Comparison of ENCODE assay signal across 17 mouse cellular contexts in the genomic region with DNA sequence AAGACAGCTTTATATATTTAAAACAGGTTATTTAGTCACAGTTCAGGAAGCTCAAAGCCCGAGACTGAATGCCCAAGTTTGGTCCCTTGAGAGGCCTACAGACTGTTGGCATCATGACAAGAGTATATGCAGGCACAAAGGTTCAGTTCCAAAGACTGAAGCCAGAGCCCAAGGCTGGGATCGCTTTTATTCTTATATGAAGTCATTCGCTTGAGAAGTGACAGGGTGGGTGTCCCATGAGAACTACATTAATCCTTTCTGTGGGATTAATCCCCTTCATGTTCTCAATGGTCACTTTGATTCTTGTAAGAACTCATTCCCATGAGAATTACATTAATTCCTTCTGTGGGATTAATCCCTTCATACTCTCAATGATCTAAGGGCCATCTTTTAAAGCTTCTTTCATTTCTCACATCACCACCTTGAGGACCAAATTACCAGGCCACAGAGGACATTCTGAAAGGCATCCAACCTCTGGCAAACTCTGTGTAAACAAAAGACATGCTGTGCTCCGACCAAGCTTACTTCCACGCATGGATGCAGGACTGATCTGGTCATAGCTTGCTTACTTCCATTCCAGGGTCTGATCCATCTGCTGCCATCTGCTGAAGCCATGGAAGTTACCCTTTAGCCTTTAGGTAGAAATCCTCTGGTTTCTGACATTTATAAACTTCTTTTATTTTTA. TPM values are rescaled to one million over a fixed set of nuclear protein-coding genes. Genes with fewer than 3 reads are reported as not detected.
DNase-seq lines count a peak whose midpoint lies in the region; ATAC-seq lines count a peak whose summit lies in the region.
"Had no signal": no experiment of that assay in that cellular context is flagged by ENCODE, and none has a peak within 500 bp of the region (broad histone marks: within the 10 kb centered on the region; RNA-seq: fewer than 3 reads in every experiment).

No protein-coding gene starts in this region.

- 79% methylated on average over 5 of the region's 5 CpGs for WGBS in heart, embryonic 10.5 days
- WGBS in heart, embryonic 12.5 days: 76% methylated on average over 5 of the region's 5 CpGs
- WGBS in midbrain, embryonic 14.5 days: 13% methylated on average over 5 of the region's 5 CpGs

- H3K9me3 ChIP-seq in heart, embryonic 10.5 days: no peaks in the 10 kb centered on the region
- 0 out of 2 replicates have a peak, but pooled peaks cover 10% of the 10 kb centered on the region for H3K9me3 ChIP-seq in heart, embryonic 12.5 days (replicated peaks)
- H3K9me3 ChIP-seq in midbrain, embryonic 14.5 days (ENCODE audit: control insufficient read depth, low read length): no peaks in the 10 kb centered on the region
- H3K9me3 ChIP-seq: embryonic facial prominence, embryonic 15.5 days; G1E; heart, embryonic 13.5 days; limb, embryonic 10.5 days had no signal

- DNase-seq in cerebellum, postnatal 10 days: peak; percentile 21 to 26
- no peak for DNase-seq in cerebellum, adult 9-10 months
- peak; percentile 7 for DNase-seq in heart, embryonic 10.5 days (ENCODE audit: low spot score)
- peak; percentile 28 for DNase-seq in MN1 (ENCODE audit: low spot score)
- DNase-seq in midbrain, embryonic 14.5 days: peak; percentile 82
- DNase-seq in thymus, postnatal 25 days: no peak
- DNase-seq: cerebellum, adult 9-11 months; kidney, adult 9 months; kidney, postnatal 36 days; liver, postnatal 0 days; lung, postnatal 10 days; thymus, postnatal 36 days had no signal

- H3K36me3 ChIP-seq in heart, embryonic 10.5 days: no peaks in the 10 kb centered on the region
- no peaks in the 10 kb centered on the region for H3K36me3 ChIP-seq in heart, embryonic 12.5 days
- H3K36me3 ChIP-seq in midbrain, embryonic 14.5 days (ENCODE audit: control insufficient read depth, insufficient read depth, low read length): no peaks in the 10 kb centered on the region
- H3K36me3 ChIP-seq: embryonic facial prominence, embryonic 15.5 days; G1E; heart, embryonic 13.5 days; limb, embryonic 10.5 days had no signal

- H3K27me3 ChIP-seq in heart, embryonic 10.5 days (ENCODE audit: insufficient read depth, poor library complexity, severe bottlenecking): no peaks in the 10 kb centered on the region
- H3K27me3 ChIP-seq in heart, embryonic 12.5 days (replicated peaks): no peaks in the 10 kb centered on the region
- H3K27me3 ChIP-seq in midbrain, embryonic 14.5 days (ENCODE audit: control insufficient read depth, insufficient read depth, low read length): peaks cover 2% of the 10 kb centered on the region; the same call in 1 of the 2 replicates
- H3K27me3 ChIP-seq: embryonic facial prominence, embryonic 15.5 days; heart, embryonic 13.5 days had no signal

- H3K4me1 ChIP-seq in heart, embryonic 10.5 days: no peaks in the 10 kb centered on the region
- H3K4me1 ChIP-seq in heart, embryonic 12.5 days (replicated peaks): no peaks in the 10 kb centered on the region
- H3K4me1 ChIP-seq in midbrain, embryonic 14.5 days (ENCODE audit: control insufficient read depth, insufficient read depth, low read length): no peaks in the 10 kb centered on the region
- H3K4me1 ChIP-seq: embryonic facial prominence, embryonic 15.5 days; heart, embryonic 13.5 days; limb, embryonic 10.5 days had no signal

- no peak overlapping the region for H3K9ac ChIP-seq in heart, embryonic 12.5 days
- no peak overlapping the region for H3K9ac ChIP-seq in midbrain, embryonic 14.5 days (replicated peaks; ENCODE audit: low read length)
- H3K9ac ChIP-seq: embryonic facial prominence, embryonic 15.5 days; heart, embryonic 13.5 days; liver, postnatal 0 days had no signal

- no peak overlapping the region for H3K4me3 ChIP-seq in heart, embryonic 10.5 days
- no peak overlapping the region for H3K4me3 ChIP-seq in heart, embryonic 12.5 days
- H3K4me3 ChIP-seq in midbrain, embryonic 14.5 days (replicated peaks; ENCODE audit: low read depth, low read length): no peak overlapping the region
- H3K4me3 ChIP-seq: embryonic facial prominence, embryonic 15.5 days; heart, embryonic 13.5 days; limb, embryonic 10.5 days had no signal

- no peak overlapping the region for H3K27ac ChIP-seq in heart, embryonic 10.5 days
- H3K27ac ChIP-seq in heart, embryonic 12.5 days (ENCODE audit: poor library complexity, severe bottlenecking): no peak overlapping the region
- no peak overlapping the region for H3K27ac ChIP-seq in midbrain, embryonic 14.5 days (replicated peaks; ENCODE audit: low read depth, low read length)
- H3K27ac ChIP-seq: embryonic facial prominence, embryonic 15.5 days; heart, embryonic 13.5 days; limb, embryonic 10.5 days had no signal

- H3K4me2 ChIP-seq in heart, embryonic 12.5 days: no peak overlapping the region
- H3K4me2 ChIP-seq in midbrain, embryonic 14.5 days (ENCODE audit: low read length): no peak overlapping the region
- H3K4me2 ChIP-seq: embryonic facial prominence, embryonic 15.5 days; heart, embryonic 13.5 days had no signal

- no peak for ATAC-seq in heart, embryonic 12.5 days (ENCODE audit: insufficient number of reproducible peaks, low FRiP score)
- ATAC-seq in midbrain, embryonic 14.5 days (ENCODE audit: low FRiP score, low TSS enrichment): peak; percentile 81
- ATAC-seq: liver, postnatal 0 days had no signal

RNA-seq across cellular contexts. Expression of gene Mtpn, which starts 59.9 kb away (rescaled TPM):
- 116 and 133 TPM in 2 replicates for polyA plus RNA-seq in heart, embryonic 10.5 days (2016; fragmentation: Nextera tagmentation; extraction: Ambion mirVana)
- polyA plus RNA-seq in heart, embryonic 12.5 days (2016; fragmentation: Nextera tagmentation; extraction: Ambion mirVana): 105 and 107 TPM in 2 replicates
- polyA plus RNA-seq in midbrain, embryonic 14.5 days (2014; fragmentation: Nextera tagmentation; extraction: Ambion mirVana): 130 and 162 TPM in 2 replicates

Comparison
In these comparisons a context has a peak if more than half of its experiments do, and no peak if none do; other contexts are left out.
1. DNase-seq: peak in cerebellum, postnatal 10 days (2 of 2), heart, embryonic 10.5 days (single experiment), MN1 (single experiment) and midbrain, embryonic 14.5 days (single experiment); none in cerebellum, adult 9-10 months (single experiment) and thymus, postnatal 25 days (single experiment).